Mouse (Mus musculus) adrenal gland, postnatal 10 days (tissue): Measurements from ENCODE around the gene Havcr1. TPM values are rescaled to one million over a fixed set of nuclear protein-coding genes. Genes with fewer than 3 reads are reported as not detected.

Experiments used
- total RNA-seq, 2 experiments: library from RNA; stranded (reverse); gene quantifications; 2 replicates each; pipeline ENCODE4 v1.2.3; 2021

Gene Havcr1
- total RNA-seq, 2 experiments from 2014 or later, result 0.42 TPM; not detected in 1

Other genes with a start within 250 kb of the Havcr1 start
- not detected for gene Gm12169, start 210.9 kb upstream of the Havcr1 start, total RNA-seq
- gene BC053393, start 163.5 kb upstream of the Havcr1 start, total RNA-seq, result not detected
- gene Dppa1, start 105.8 kb upstream of the Havcr1 start, total RNA-seq, result not detected
- gene Timd2, start 28.0 kb upstream of the Havcr1 start, total RNA-seq, result 10 to 100 TPM in 1 of 2 experiments, 1 to 10 TPM in 1; 6.0 to 12.8 TPM
- gene Timd4, start 75.7 kb downstream of the Havcr1 start, total RNA-seq, result 1 to 10 TPM; 4.8 to 6.4 TPM